Mouse (Mus musculus) stomach, embryonic 14.5 days (tissue): Measurements from ENCODE around the gene Treml4. TPM values are rescaled to one million over a fixed set of nuclear protein-coding genes. Genes with fewer than 3 reads are reported as not detected.
"Not testable (repeated sequence)": the region's sequence is repeated elsewhere in the genome, so short reads cannot be mapped to it uniquely, and the experiment has no call there.

ENCODE experiments used
- ATAC-seq: fragments of 200-750 bp; cut with Nextera tagmentation; 2 replicates; pipeline ENCODE4 v1.8.0; 2017; ENCODE audit warnings: low read depth, moderate TSS enrichment; ENCODE audit not compliant: insufficient number of reproducible peaks, insufficient read depth, low FRiP score
- H3K27ac ChIP-seq: fragments of 300-500 bp; sonication (generic); 2 replicates; pipeline ENCODE4 v1.5.1; 2014; ENCODE audit warnings: mild to moderate bottlenecking, low read length, moderate library complexity, mixed read lengths
- H3K27me3 ChIP-seq: fragments of 300-500 bp; sonication (generic); 2 replicates; pipeline ENCODE4 v1.6.1; 2014; ENCODE audit warnings: low read length, control low read depth, mixed read lengths; ENCODE audit not compliant: control insufficient read depth, insufficient read depth
- H3K36me3 ChIP-seq: fragments of 300-500 bp; sonication (generic); 2 replicates; pipeline ENCODE4 v1.6.1; 2014; ENCODE audit warnings: mild to moderate bottlenecking, control low read depth, low read length, moderate library complexity, mixed read lengths; ENCODE audit not compliant: control insufficient read depth, insufficient read depth
- H3K4me1 ChIP-seq: fragments of 300-500 bp; sonication (generic); 2 replicates; pipeline ENCODE4 v1.6.1; 2014; ENCODE audit warnings: low read length, control low read depth, mixed read lengths; ENCODE audit not compliant: control insufficient read depth, insufficient read depth
- H3K4me2 ChIP-seq: fragments of 300-500 bp; sonication (generic); replicated peaks from 2 replicates; pipeline ENCODE4 v1.6.1; 2014; ENCODE audit warnings: low read depth, low read length, control low read depth
- H3K4me3 ChIP-seq: fragments of 300-500 bp; sonication (generic); 2 replicates; pipeline ENCODE4 v1.5.1; 2014; ENCODE audit warnings: low read depth, low read length, control low read depth
- H3K9ac ChIP-seq: fragments of 300-500 bp; sonication (generic); replicated peaks from 2 replicates; pipeline ENCODE4 v1.6.1; 2014; ENCODE audit warnings: low read depth, mild to moderate bottlenecking, control low read depth, low read length, moderate library complexity, mixed read lengths
- H3K9me3 ChIP-seq: fragments of 300-500 bp; sonication (generic); 2 replicates; pipeline ENCODE4 v1.6.1; 2016; ENCODE audit warnings: low read depth, low read length, control low read depth; ENCODE audit not compliant: control insufficient read depth
- WGBS: fragments of 180-500 bp; shearing (Covaris S2); extraction: QIAGEN DNeasy Blood & Tissue Kit; methylation state at CpG from one replicate; pipeline ENCODE4 v1.1.7; 2014; 5-methylcytosine and 5-hydroxymethylcytosine counted together
- polyA plus RNA-seq: library from polyadenylated mRNA; unstranded; fragments of >200 nt; fragmentation: Nextera tagmentation; extraction: Ambion mirVana; gene quantifications from 2 replicates; pipeline ENCODE4 v1.2.1, GENCODE M21; 2014

Gene Treml4
- polyA plus RNA-seq, 1 experiment from 2014 or later, result 0.69 TPM

DNA sequence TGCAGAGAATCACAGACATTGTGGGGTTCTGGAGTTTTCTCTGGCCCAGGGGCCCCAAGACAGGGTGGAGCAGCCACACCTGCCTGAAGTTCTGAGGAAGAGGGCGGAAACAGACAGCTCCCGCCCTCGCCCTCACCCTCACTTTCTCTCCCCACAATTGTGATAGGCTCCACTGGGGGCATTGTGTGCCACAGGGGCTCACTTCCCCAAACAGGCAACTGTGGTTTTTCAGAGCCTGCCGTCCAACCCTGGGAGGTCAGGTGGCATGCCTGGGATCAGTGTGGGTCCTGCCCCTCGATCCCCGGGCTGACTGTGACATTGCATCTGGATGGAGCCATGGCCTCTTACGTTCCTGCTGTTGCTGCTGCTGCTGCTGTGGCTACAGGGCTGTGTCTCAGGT lies 36.1 kb downstream of the Treml4 start:
- H3K4me2 ChIP-seq, result no peak overlapping the region
- no peaks in the 10 kb centered on the region for H3K9me3 ChIP-seq
- H3K9ac ChIP-seq, result no peak overlapping the region
- H3K27ac ChIP-seq, result no peak overlapping the region
- H3K27me3 ChIP-seq, result no peaks in the 10 kb centered on the region
- no peak for ATAC-seq
- 57% methylated on average over 7 of the region's 7 CpGs for WGBS
- H3K4me3 ChIP-seq, result no peak overlapping the region
- no peaks in the 10 kb centered on the region for H3K4me1 ChIP-seq
- H3K36me3 ChIP-seq, result no peaks in the 10 kb centered on the region

DNA sequence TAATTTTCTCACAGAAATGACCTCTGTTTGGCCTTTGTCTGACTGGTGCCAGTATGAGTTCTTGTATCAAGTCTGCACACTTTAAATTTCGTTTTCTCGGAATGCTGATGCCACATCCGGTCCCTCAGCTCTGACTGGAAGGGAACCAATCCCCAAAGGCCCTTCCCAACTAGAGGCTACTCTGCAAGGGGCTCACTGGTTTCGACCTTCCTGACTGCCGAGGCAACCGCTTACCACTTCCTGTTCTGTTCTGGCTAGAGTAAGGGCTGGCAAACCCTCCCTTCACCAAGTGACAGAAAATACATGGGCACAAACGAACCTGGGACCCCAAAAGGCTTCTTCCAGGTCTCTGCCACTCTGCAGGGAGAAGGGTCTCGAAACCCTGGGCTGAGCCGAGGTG lies 36.8 kb downstream of the Treml4 start:
- no peak overlapping the region for H3K27ac ChIP-seq
- no peaks in the 10 kb centered on the region for H3K9me3 ChIP-seq
- H3K4me1 ChIP-seq, result no peaks in the 10 kb centered on the region
- H3K36me3 ChIP-seq, result no peaks in the 10 kb centered on the region
- H3K27me3 ChIP-seq, result no peaks in the 10 kb centered on the region
- no peak for ATAC-seq
- no peak overlapping the region for H3K4me2 ChIP-seq
- no peak overlapping the region for H3K9ac ChIP-seq
- WGBS, result 69% methylated on average over 9 of the region's 9 CpGs
- H3K4me3 ChIP-seq, result no peak overlapping the region

DNA sequence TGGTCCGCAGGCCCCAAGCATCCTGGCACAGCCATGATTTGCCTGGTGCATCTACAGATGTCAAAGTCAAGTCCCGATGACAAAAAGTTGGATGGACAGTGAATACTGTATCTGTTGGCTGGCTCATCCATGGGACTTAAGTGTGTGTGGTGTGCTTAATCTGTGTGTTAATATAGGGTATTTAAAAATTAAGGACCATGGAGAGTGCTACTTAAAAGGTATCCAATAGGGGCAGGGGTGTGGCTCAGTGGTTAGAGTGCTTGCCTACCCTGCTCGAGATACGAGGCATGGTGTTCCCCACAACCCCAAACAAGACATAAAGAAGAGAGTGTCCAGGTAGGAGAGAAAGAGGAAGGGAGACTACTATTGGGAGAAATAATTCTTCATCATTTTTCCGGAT lies 37.7 kb downstream of the Treml4 start:
- Histone ChIP-seq H3K4me1 (no peaks in the 10 kb centered on the region), H3K9me3 (no peaks in the 10 kb centered on the region), H3K27ac (no peak overlapping the region), H3K36me3 (no peaks in the 10 kb centered on the region), H3K4me2 (no peak overlapping the region), H3K27me3 (no peaks in the 10 kb centered on the region), H3K4me3 (no peak overlapping the region), H3K9ac (no peak overlapping the region)
- 89% methylated on average over 5 of the region's 5 CpGs for WGBS
- ATAC-seq, result no peak

DNA sequence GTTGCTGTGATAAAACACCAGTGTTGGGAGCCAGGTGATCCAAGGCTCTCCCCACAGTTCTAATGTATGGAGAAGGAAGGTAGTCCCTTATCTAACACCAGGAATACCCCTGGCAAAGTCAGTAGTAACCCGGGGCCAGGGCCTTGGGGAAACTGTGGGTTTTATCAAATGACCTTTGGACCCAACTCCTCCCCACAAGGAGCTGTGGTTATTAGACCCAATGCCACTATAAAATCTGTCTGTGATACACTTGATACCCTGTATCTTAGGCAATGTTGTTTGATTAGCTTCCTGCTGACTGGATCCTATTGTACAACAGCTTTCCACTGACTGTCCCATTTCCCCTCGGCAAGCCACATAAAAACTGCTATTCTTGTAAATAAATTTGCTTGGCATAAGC lies 48.0 kb downstream of the Treml4 start:
- H3K27ac ChIP-seq, result no peak overlapping the region
- H3K36me3 ChIP-seq, result no peaks in the 10 kb centered on the region
- no peaks in the 10 kb centered on the region for H3K9me3 ChIP-seq
- WGBS, result 65% methylated on average over 2 of the region's 2 CpGs
- H3K4me2 ChIP-seq, result no peak overlapping the region
- H3K4me3 ChIP-seq, result no peak overlapping the region
- no peaks in the 10 kb centered on the region for H3K4me1 ChIP-seq
- no peak for ATAC-seq
- H3K27me3 ChIP-seq, result no peaks in the 10 kb centered on the region
- H3K9ac ChIP-seq, result no peak overlapping the region

DNA sequence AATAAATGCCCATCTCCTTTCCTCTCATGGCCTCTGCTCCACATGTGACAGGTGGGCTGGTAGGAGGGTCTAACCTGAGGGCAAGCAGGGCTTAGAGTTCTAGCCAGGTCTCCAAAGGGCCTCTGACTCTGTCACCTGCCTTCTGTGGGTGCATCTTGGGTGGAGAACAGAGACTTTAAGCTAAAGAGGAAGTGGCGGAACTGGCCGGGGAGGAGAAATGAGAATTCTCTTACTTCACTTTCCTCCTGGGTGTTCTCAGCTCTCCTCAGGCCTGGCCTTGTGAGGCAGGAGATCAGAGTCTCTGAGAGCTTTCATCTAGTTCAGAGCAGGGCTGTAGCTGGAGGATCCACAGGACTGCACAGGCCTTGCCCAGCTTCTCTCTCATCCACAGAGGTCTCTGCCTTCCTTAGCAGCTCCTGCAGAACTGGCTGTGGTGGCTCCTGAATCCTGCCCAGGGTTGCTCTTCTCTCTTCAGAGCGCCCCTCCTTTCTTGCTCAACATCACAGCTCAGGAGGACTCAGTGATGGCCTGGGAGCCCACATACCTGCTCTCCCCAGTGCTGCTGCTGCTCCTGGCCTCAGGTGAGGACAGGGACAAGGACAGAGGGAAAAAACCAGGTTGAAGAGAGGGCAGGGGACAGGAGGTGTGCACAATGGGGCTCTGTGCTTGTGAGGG lies 51.9 kb downstream of the Treml4 start, which contains the start of gene B430306N03Rik:
TSS of gene B430306N03Rik (plus strand) at position 237 of the 675 bp plus-strand sequence.
- not testable (repeated sequence) for H3K9ac ChIP-seq, H3K27me3 ChIP-seq, H3K27ac ChIP-seq, H3K4me1 ChIP-seq, H3K9me3 ChIP-seq, H3K4me2 ChIP-seq, ATAC-seq, H3K36me3 ChIP-seq, H3K4me3 ChIP-seq
- WGBS, result 77% methylated on average over 3 of the region's 3 CpGs

DNA sequence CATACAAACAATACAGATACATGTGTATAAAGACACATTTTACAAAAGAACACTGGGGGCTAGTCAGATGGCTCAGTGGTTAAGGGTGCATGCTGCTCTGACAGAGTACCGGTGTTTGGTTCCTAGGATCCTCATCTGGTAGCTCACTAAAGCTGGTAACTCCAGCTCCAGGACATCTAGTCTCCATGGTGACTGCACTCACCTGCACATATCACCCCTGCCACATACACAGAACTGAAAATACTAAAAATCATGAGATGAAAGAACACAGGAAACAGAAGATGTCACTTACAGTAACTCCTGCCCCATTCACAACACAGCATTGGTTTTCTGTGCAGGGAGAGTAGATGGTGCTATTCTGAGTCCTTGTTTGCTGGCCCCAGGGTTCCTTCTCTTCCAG lies 54.6 kb downstream of the Treml4 start:
- 96% methylated on average over 1 of the region's 1 CpGs for WGBS
- ATAC-seq, result no peak

DNA sequence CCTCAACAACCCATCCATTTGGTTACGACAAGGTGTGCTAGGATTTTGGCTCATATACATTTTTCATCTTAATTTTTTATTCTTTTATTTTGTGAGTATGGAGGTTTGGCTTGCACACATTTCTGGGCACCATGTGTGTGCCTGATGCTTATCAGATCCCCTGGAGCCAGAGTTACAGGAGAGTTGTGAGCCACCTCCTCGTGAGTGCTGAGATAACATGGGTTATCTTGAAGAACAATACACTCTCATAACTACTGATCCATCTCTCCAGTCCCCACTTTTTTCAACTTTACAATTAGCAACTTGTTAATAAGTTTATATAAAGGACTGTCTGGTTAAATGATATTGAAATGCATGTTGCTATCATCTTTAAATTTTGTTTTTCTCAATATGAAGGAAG lies 57.2 kb downstream of the Treml4 start:
- H3K27ac ChIP-seq, result no peak overlapping the region
- no peak overlapping the region for H3K4me3 ChIP-seq
- H3K4me2 ChIP-seq, result no peak overlapping the region
- H3K9ac ChIP-seq, result no peak overlapping the region
- H3K4me1 ChIP-seq, result no peaks in the 10 kb centered on the region
- no peak for ATAC-seq
- WGBS, result 70% methylated on average over 2 of the region's 2 CpGs
- no peaks in the 10 kb centered on the region for H3K36me3 ChIP-seq
- H3K27me3 ChIP-seq, result no peaks in the 10 kb centered on the region
- no peaks in the 10 kb centered on the region for H3K9me3 ChIP-seq

More for the DNA sequence above, 54.6 kb downstream of the Treml4 start:
- Histone ChIP-seq H3K27me3 (no peaks in the 10 kb centered on the region), H3K9ac (no peak overlapping the region), H3K36me3 (no peaks in the 10 kb centered on the region), H3K27ac (no peak overlapping the region), H3K9me3 (no peaks in the 10 kb centered on the region), H3K4me3 (no peak overlapping the region), H3K4me1 (no peaks in the 10 kb centered on the region), H3K4me2 (no peak overlapping the region)

DNA sequence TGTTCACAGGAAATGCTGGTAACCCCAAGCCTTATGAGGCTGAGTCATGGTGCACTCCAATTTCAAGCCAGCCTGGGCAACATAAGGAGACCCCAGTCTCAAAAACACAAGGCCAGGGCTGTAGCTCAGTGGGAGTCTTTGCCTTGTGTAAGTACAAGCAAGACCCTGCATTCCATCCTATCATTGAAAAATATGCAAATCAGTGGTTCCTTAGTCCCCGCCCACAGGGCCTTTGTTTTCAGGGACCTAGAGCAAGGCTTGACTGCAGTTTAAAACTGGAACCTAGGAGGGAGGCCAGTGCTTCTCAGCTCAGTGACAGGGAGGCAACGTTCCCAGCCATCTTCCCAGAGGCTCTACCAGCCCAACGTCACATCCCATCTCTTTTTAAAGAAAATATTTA lies 59.1 kb downstream of the Treml4 start:
- H3K4me1 ChIP-seq, result no peaks in the 10 kb centered on the region
- H3K9me3 ChIP-seq, result no peaks in the 10 kb centered on the region
- H3K4me3 ChIP-seq, result no peak overlapping the region
- H3K36me3 ChIP-seq, result no peaks in the 10 kb centered on the region
- H3K27ac ChIP-seq, result no peak overlapping the region
- H3K27me3 ChIP-seq, result no peaks in the 10 kb centered on the region
- H3K4me2 ChIP-seq, result no peak overlapping the region
- WGBS, result 79% methylated on average over 3 of the region's 3 CpGs
- no peak overlapping the region for H3K9ac ChIP-seq
- no peak for ATAC-seq

DNA sequence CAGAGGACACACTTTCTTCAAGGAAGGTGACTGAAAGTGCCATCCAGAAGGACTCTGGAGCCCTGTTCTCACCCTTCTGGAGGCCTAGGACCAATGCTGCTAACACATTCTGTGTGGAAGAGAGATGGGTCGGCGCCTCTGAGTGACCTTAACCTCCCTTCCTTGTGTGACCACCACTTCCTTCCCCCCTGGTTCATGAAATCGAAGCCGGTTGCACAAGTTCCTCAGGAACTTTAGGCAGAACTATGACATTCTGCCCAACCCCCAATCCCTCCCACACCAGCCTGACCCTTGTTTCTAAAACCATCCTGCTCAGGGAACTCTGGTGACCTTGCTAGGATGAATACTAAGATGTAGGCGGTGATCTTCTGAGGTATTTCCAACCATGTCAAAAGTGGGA lies 60.2 kb downstream of the Treml4 start:
- 88% methylated on average over 5 of the region's 5 CpGs for WGBS
- Histone ChIP-seq H3K36me3 (no peaks in the 10 kb centered on the region), H3K4me2 (no peak overlapping the region), H3K4me3 (no peak overlapping the region), H3K9me3 (no peaks in the 10 kb centered on the region), H3K27ac (no peak overlapping the region), H3K9ac (no peak overlapping the region), H3K27me3 (no peaks in the 10 kb centered on the region), H3K4me1 (no peaks in the 10 kb centered on the region)
- no peak for ATAC-seq
